Mouse (Mus musculus) hematopoietic multipotent progenitor cell, adult 10-12 weeks (in vitro differentiated cells): ENCODE results near the gene 2610044O15Rik8. TPM values are rescaled to one million over a fixed set of nuclear protein-coding genes. Genes with fewer than 3 reads are reported as not detected.

ENCODE experiments used
- polyA plus RNA-seq: library from polyadenylated mRNA; stranded (reverse); fragments of >175 nt; gene quantifications from 2 replicates; pipeline ENCODE4 v1.2.3, GENCODE M21; 2012; ENCODE audit warnings: low replicate concordance

Gene 2610044O15Rik8
- polyA plus RNA-seq: 0.56 and 1.1 TPM in 2 replicates

GRCm38 (mm10) chr8:129234027-129234733, at the start of gene 2610044O15Rik8:
Gene 2610044O15Rik8 (minus strand): TSS chr8:129234406.

Other genes starting within 250 kb of the 2610044O15Rik8 start
- not detected in 2 replicates for gene Ccdc7a, start 168.9 kb downstream of the 2610044O15Rik8 start, polyA plus RNA-seq
- not detected in 2 replicates for gene Ccdc7b, start 167.3 kb downstream of the 2610044O15Rik8 start, polyA plus RNA-seq
- gene Gm10999, start 102.7 kb downstream of the 2610044O15Rik8 start, polyA plus RNA-seq: not detected in 2 replicates